22 mouse cellular contexts compared by ENCODE assay signal in genomic region chr1:39931055-39931454, GRCm38 (mm10). TPM values are rescaled to one million over a fixed set of nuclear protein-coding genes. Genes with fewer than 3 reads are reported as not detected.
DNase-seq lines count a peak whose midpoint lies in the region; ATAC-seq and TF ChIP-seq lines count a peak whose summit lies in the region.
"Had no signal": no experiment of that assay in that cellular context is flagged by ENCODE, and none has a peak within 500 bp of the region (broad histone marks: within the 10 kb centered on the region; RNA-seq: fewer than 3 reads in every experiment).

No protein-coding gene starts in this region.

- no peak overlapping the region for H3K27ac ChIP-seq in forebrain, postnatal 0 days (ENCODE audit: low read depth, low read length)
- H3K27ac ChIP-seq in forebrain, embryonic 12.5 days: no peak overlapping the region
- H3K27ac ChIP-seq in heart, embryonic 16.5 days (ENCODE audit: low read length): peak overlapping the region; percentile 37
- H3K27ac ChIP-seq in midbrain, embryonic 16.5 days (ENCODE audit: low read length): peak overlapping the region; percentile 31; the same call in 1 of the 2 replicates
- H3K27ac ChIP-seq in midbrain, embryonic 15.5 days: no peak overlapping the region
- H3K27ac ChIP-seq in neural tube, embryonic 15.5 days (replicated peaks): peak overlapping the region; percentile 33; the same call in 1 of the 2 replicates
- H3K27ac ChIP-seq in kidney, adult 2 months (ENCODE audit: insufficient read depth, low read depth, low read length): no peak overlapping the region
- H3K27ac ChIP-seq: embryonic facial prominence, embryonic 15.5 days; kidney, embryonic 15.5 days; limb, embryonic 15.5 days; liver, embryonic 15.5 days; macrophage had no signal

- TF ChIP-seq POLR2A in kidney, adult 2 months (IDR thresholded peaks at IDR 0.05; ENCODE audit: low read depth, low read length): no peak

- H3K4me3 ChIP-seq in forebrain, postnatal 0 days (ENCODE audit: low read depth, low read length): no peak overlapping the region
- no peak overlapping the region for H3K4me3 ChIP-seq in forebrain, embryonic 12.5 days (replicated peaks)
- no peak overlapping the region for H3K4me3 ChIP-seq in heart, embryonic 16.5 days (ENCODE audit: low read length)
- H3K4me3 ChIP-seq in midbrain, embryonic 16.5 days (ENCODE audit: low read depth, low read length): no peak overlapping the region
- no peak overlapping the region for H3K4me3 ChIP-seq in midbrain, embryonic 15.5 days
- no peak overlapping the region for H3K4me3 ChIP-seq in neural tube, embryonic 15.5 days (replicated peaks)
- no peak overlapping the region for H3K4me3 ChIP-seq in kidney, adult 2 months (ENCODE audit: insufficient read depth, low read depth, low read length)
- H3K4me3 ChIP-seq: embryonic facial prominence, embryonic 15.5 days; kidney, embryonic 15.5 days; limb, embryonic 15.5 days; liver, embryonic 15.5 days; midbrain, embryonic 13.5 days had no signal

- ATAC-seq in forebrain, postnatal 0 days: peak; percentile 23; the same call in 1 of the 2 replicates
- ATAC-seq in forebrain, embryonic 12.5 days (ENCODE audit: low FRiP score): no peak
- ATAC-seq in heart, embryonic 16.5 days (replicated peaks; ENCODE audit: extremely low read depth, insufficient read depth, low FRiP score): no peak
- ATAC-seq in midbrain, embryonic 16.5 days: no peak
- ATAC-seq in midbrain, embryonic 15.5 days (replicated peaks): no peak
- no peak for ATAC-seq in neural tube, embryonic 15.5 days (ENCODE audit: low FRiP score)
- ATAC-seq: intestine, embryonic 16.5 days; midbrain, embryonic 13.5 days had no signal

- no peak for DNase-seq in forebrain, postnatal 0 days
- no peak for DNase-seq in heart, postnatal 4 days
- DNase-seq in kidney, adult 2 months: no peak
- DNase-seq: adrenal gland, postnatal 36 days; B cell, adult 2 months; cerebellum, adult 11-12 months; cerebellum, postnatal 36 days; gastrocnemius, postnatal 36 days; kidney, postnatal 4 days; thymus, postnatal 14 days had no signal

- no peak overlapping the region for H3K9ac ChIP-seq in forebrain, postnatal 0 days
- no peak overlapping the region for H3K9ac ChIP-seq in forebrain, embryonic 12.5 days
- no peak overlapping the region for H3K9ac ChIP-seq in heart, embryonic 16.5 days (ENCODE audit: low read length)
- no peak overlapping the region for H3K9ac ChIP-seq in midbrain, embryonic 16.5 days (ENCODE audit: low read depth, low read length)
- no peak overlapping the region for H3K9ac ChIP-seq in midbrain, embryonic 15.5 days
- no peak overlapping the region for H3K9ac ChIP-seq in neural tube, embryonic 15.5 days (replicated peaks)
- H3K9ac ChIP-seq: embryonic facial prominence, embryonic 15.5 days; kidney, embryonic 15.5 days; limb, embryonic 15.5 days; liver, embryonic 15.5 days had no signal

- TF ChIP-seq CTCF in forebrain, postnatal 0 days (IDR thresholded peaks at IDR 0.05; ENCODE audit: low read depth): no peak
- no peak for TF ChIP-seq CTCF in kidney, adult 2 months (conservative IDR thresholded peaks at IDR 0.05; ENCODE audit: insufficient read depth, insufficient read length, low read depth, low read length)

- 0 out of 2 replicates have a peak, but pooled peaks cover 3% of the 10 kb centered on the region for H3K4me1 ChIP-seq in forebrain, postnatal 0 days (ENCODE audit: insufficient read depth)
- H3K4me1 ChIP-seq in forebrain, embryonic 12.5 days: peaks cover 94% of the 10 kb centered on the region
- peaks cover 74% of the 10 kb centered on the region for H3K4me1 ChIP-seq in heart, embryonic 16.5 days (ENCODE audit: control insufficient read depth, insufficient read depth, low read length)
- H3K4me1 ChIP-seq in midbrain, embryonic 16.5 days (ENCODE audit: control insufficient read depth, insufficient read depth, low read length): peaks cover 60% of the 10 kb centered on the region
- H3K4me1 ChIP-seq in midbrain, embryonic 15.5 days: peaks cover 83% of the 10 kb centered on the region
- H3K4me1 ChIP-seq in neural tube, embryonic 15.5 days: peaks cover 92% of the 10 kb centered on the region
- H3K4me1 ChIP-seq in kidney, adult 2 months (ENCODE audit: control insufficient read depth, insufficient read depth, low read length): peaks cover 7% of the 10 kb centered on the region

- H3K4me2 ChIP-seq in forebrain, postnatal 0 days (ENCODE audit: low read depth): no peak overlapping the region
- H3K4me2 ChIP-seq in forebrain, embryonic 12.5 days: no peak overlapping the region
- no peak overlapping the region for H3K4me2 ChIP-seq in heart, embryonic 16.5 days (ENCODE audit: low read depth, low read length)
- H3K4me2 ChIP-seq in midbrain, embryonic 16.5 days (ENCODE audit: low read length): no peak overlapping the region
- H3K4me2 ChIP-seq in midbrain, embryonic 15.5 days: no peak overlapping the region
- H3K4me2 ChIP-seq in neural tube, embryonic 15.5 days: no peak overlapping the region
- H3K4me2 ChIP-seq: embryonic facial prominence, embryonic 15.5 days; kidney, embryonic 15.5 days; limb, embryonic 15.5 days; liver, embryonic 15.5 days; midbrain, embryonic 13.5 days had no signal

- 37% methylated on average over 7 of the region's 7 CpGs for WGBS in forebrain, postnatal 0 days
- 59% methylated on average over 7 of the region's 7 CpGs for WGBS in forebrain, embryonic 12.5 days
- 41% methylated on average over 7 of the region's 7 CpGs for WGBS in heart, embryonic 16.5 days
- 55% methylated on average over 7 of the region's 7 CpGs for WGBS in midbrain, embryonic 16.5 days
- 54% methylated on average over 7 of the region's 7 CpGs for WGBS in midbrain, embryonic 15.5 days
- 55% methylated on average over 7 of the region's 7 CpGs for WGBS in neural tube, embryonic 15.5 days
- 70% methylated on average over 7 of the region's 7 CpGs for WGBS in kidney, adult 2 months

- H3K36me3 ChIP-seq in forebrain, postnatal 0 days (ENCODE audit: insufficient read depth): peaks cover 3% of the 10 kb centered on the region; the same call in 1 of the 2 replicates
- peaks cover 2% of the 10 kb centered on the region for H3K36me3 ChIP-seq in forebrain, embryonic 12.5 days (replicated peaks)
- H3K36me3 ChIP-seq in heart, embryonic 16.5 days (ENCODE audit: control insufficient read depth, insufficient read depth): no peaks in the 10 kb centered on the region
- H3K36me3 ChIP-seq in midbrain, embryonic 16.5 days (ENCODE audit: control insufficient read depth, insufficient read depth, low read length): no peaks in the 10 kb centered on the region
- no peaks in the 10 kb centered on the region for H3K36me3 ChIP-seq in midbrain, embryonic 15.5 days (replicated peaks)
- H3K36me3 ChIP-seq in neural tube, embryonic 15.5 days: no peaks in the 10 kb centered on the region
- H3K36me3 ChIP-seq in kidney, adult 2 months (ENCODE audit: control insufficient read depth, insufficient read depth, low read length): no peaks in the 10 kb centered on the region
- H3K36me3 ChIP-seq: embryonic facial prominence, embryonic 15.5 days; limb, embryonic 15.5 days; liver, embryonic 15.5 days had no signal

- H3K9me3 ChIP-seq in forebrain, postnatal 0 days (ENCODE audit: low read length): no peaks in the 10 kb centered on the region
- no peaks in the 10 kb centered on the region for H3K9me3 ChIP-seq in forebrain, embryonic 12.5 days
- no peaks in the 10 kb centered on the region for H3K9me3 ChIP-seq in heart, embryonic 16.5 days (replicated peaks; ENCODE audit: control insufficient read depth, low read length)
- H3K9me3 ChIP-seq in midbrain, embryonic 16.5 days (replicated peaks; ENCODE audit: control insufficient read depth, low read length, poor library complexity, severe bottlenecking): no peaks in the 10 kb centered on the region
- no peaks in the 10 kb centered on the region for H3K9me3 ChIP-seq in midbrain, embryonic 15.5 days
- no peaks in the 10 kb centered on the region for H3K9me3 ChIP-seq in neural tube, embryonic 15.5 days (replicated peaks)
- H3K9me3 ChIP-seq: embryonic facial prominence, embryonic 15.5 days; kidney, embryonic 15.5 days; limb, embryonic 15.5 days; liver, embryonic 15.5 days; midbrain, embryonic 13.5 days had no signal

- H3K27me3 ChIP-seq in forebrain, postnatal 0 days (ENCODE audit: insufficient read depth, low read length): no peaks in the 10 kb centered on the region
- no peaks in the 10 kb centered on the region for H3K27me3 ChIP-seq in forebrain, embryonic 12.5 days
- H3K27me3 ChIP-seq in heart, embryonic 16.5 days (ENCODE audit: control insufficient read depth, insufficient read depth, low read length): no peaks in the 10 kb centered on the region
- no peaks in the 10 kb centered on the region for H3K27me3 ChIP-seq in midbrain, embryonic 16.5 days (ENCODE audit: control insufficient read depth, insufficient read depth, low read depth, low read length)
- H3K27me3 ChIP-seq in midbrain, embryonic 15.5 days (replicated peaks): no peaks in the 10 kb centered on the region
- no peaks in the 10 kb centered on the region for H3K27me3 ChIP-seq in neural tube, embryonic 15.5 days (replicated peaks)
- no peaks in the 10 kb centered on the region for H3K27me3 ChIP-seq in kidney, adult 2 months (replicated peaks; ENCODE audit: control insufficient read depth, insufficient read depth, low read length)
- H3K27me3 ChIP-seq: embryonic facial prominence, embryonic 15.5 days; kidney, embryonic 15.5 days; limb, embryonic 15.5 days; liver, embryonic 15.5 days; midbrain, embryonic 13.5 days had no signal

RNA-seq across cellular contexts. Expression of gene Map4k4, which starts 30.3 kb away (rescaled TPM):
- 201 and 241 TPM in 2 replicates for total RNA-seq in forebrain, postnatal 0 days (2014; rRNA removed)
- polyA plus RNA-seq in forebrain, postnatal 0 days (2015; fragmentation: Nextera tagmentation; extraction: Ambion mirVana): 11.9 and 21.3 TPM in 2 replicates
- 55.9 and 73.9 TPM in 2 replicates for polyA plus RNA-seq in forebrain, embryonic 12.5 days (2016; fragmentation: Nextera tagmentation; extraction: Ambion mirVana)
- polyA plus RNA-seq in heart, embryonic 16.5 days (2015; fragmentation: Nextera tagmentation; extraction: Ambion mirVana): 14.7 and 23.8 TPM in 2 replicates
- 100 to 1,000 TPM; 207 to 231 TPM for total RNA-seq in heart, postnatal 4 days (2021)
- 31.4 and 38.4 TPM in 2 replicates for polyA plus RNA-seq in midbrain, embryonic 16.5 days (2015; fragmentation: Nextera tagmentation; extraction: Ambion mirVana)
- polyA plus RNA-seq in midbrain, embryonic 15.5 days (2015; fragmentation: Nextera tagmentation; extraction: Ambion mirVana): 46.5 and 55.2 TPM in 2 replicates
- 31.1 and 35.7 TPM in 2 replicates for polyA plus RNA-seq in neural tube, embryonic 15.5 days (2015; fragmentation: Nextera tagmentation; extraction: Ambion mirVana)
- polyA plus RNA-seq in kidney, adult 2 months (2012; rRNA removed): 28.3 and 29.2 TPM in 2 replicates

Comparison
In these comparisons a context has a peak if more than half of its experiments do, and no peak if none do; other contexts are left out.
1. H3K27ac ChIP-seq: peak in heart, embryonic 16.5 days (single experiment), midbrain, embryonic 16.5 days (single experiment) and neural tube, embryonic 15.5 days (single experiment); none in forebrain, postnatal 0 days (single experiment), forebrain, embryonic 12.5 days (single experiment), midbrain, embryonic 15.5 days (single experiment) and kidney, adult 2 months (single experiment).